Mouse (Mus musculus) kidney, postnatal 10 days (tissue): ENCODE measurements around the gene G6pc.
"Not testable (repeated sequence)": the region's sequence is repeated elsewhere in the genome, so short reads cannot be mapped to it uniquely, and the experiment has no call there.

Experiments used
- DNase-seq: peaks from one replicate; pipeline ENCODE4 v3.0.0; 2021; ENCODE audit warnings: mixed read lengths

G6pc gene

GRCm38 (mm10) chr11:101357505-101358182 is 9.7 kb upstream of the G6pc start:
- DNase-seq = no peak

DNA sequence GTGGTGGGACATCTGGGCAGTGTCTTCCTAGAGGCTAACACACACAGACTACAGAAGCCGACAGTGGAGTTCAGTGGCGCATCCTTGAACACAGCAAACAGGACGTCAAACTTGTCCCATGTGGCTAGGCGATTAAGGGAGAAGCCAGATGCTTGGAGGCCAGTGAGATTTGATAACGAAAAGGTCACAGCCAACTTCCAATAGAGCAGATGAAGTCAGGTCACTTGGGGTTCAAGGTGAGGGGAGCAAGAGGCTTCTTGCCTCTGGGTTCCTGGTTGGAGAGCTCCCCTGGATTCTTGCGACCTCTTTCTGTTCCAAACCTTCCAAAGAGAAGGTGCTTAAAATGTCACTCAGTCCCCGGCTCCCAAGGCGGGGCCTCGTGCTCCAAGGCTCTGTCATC is 7.6 kb upstream of the G6pc start:
- DNase-seq = no peak

DNA sequence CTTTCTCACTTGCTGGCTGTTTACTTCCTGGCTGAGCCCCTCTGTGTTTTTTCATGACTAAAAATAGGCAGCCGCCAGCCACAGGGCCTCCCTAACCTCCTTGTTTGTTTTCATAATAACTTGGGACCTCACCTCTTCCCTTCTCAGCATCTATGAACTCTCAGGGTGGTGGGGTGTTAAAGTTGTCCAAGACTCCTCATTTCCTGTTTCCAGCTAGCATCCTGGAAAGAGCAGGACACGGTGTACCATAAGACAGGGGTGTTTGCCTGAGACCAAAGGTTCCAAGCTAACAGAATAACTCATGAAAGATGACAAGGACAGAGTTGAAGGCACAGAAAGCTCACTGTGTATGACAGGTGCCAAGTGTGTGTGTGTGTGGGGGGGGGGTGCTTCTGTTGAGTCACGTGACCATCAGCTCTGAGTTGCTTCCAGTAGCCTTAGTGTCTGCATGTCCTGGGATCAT is 6.7 kb upstream of the G6pc start:
- DNase-seq = no peak

DNA sequence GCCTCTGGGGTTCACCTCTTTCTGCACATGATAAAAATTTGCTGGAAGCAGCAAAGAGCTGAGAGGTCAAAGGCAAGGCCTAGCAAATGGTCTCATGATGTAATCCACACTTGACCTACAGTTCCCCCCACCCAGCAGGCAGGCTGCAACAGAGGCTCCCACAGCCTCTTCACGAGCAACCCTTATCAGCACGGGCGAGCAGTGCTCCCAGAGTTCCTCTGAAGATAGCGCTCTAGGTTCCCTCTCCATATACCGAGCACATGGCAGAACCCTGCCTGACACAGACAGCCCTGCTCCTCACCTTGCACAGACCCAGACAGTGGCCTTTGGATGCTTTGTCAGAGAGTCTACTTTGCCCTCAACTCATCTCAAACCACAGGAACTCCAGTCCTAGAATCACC is 2.8 kb upstream of the G6pc start:
- DNase-seq = peak; percentile 49

GRCm38 (mm10) chr11:101370141-101370540 is 2.8 kb downstream of the G6pc start:
- DNase-seq = no peak

DNA sequence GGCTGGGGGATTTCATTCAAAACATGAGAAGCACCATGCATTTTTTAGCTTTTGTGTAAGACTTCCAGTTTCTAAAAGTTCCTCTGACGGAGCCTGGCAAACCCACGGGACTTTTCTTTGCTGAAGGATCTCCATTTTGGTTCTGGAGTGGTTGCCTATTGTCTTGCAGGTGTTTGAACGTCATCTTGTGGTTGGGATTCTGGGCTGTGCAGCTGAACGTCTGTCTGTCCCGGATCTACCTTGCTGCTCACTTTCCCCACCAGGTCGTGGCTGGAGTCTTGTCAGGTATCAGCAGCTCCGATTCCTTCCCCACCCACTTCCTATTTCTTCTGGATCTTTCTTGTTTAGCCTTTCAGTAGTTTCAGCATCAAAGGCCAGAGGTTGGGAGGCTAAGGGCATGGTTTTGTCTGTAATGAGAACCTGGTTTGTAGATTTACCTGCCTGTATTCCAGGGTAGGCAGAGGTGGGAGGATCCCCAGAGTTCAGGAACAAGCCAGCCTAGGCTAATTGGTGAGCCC is 7.1 kb downstream of the G6pc start:
- DNase-seq = no peak

DNA sequence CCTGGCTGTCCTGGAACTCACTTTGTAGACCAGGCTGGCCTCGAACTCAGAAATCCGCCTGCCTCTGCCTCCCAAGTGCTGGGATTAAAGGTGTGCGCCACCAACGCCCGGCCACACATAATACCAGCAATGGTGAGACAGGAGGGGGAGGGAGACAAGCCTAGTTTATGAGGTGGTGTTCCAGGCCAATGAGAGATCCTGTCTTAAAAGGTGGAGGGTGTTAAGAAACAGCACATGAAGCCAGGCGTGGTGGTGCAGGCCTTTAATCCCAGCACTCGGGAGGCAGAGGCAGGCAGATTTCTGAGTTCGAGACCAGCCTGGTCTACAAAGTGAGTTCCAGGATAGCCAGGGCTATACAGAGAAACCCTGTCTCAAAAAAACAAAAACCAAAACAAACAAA is 10.8 kb downstream of the G6pc start:
- not testable (repeated sequence) for DNase-seq

- peak; percentile 53 for DNase-seq
Measured at GRCm38 (mm10) chr11:101378926-101379325, 11.6 kb downstream of the G6pc start.

- DNase-seq = no peak
Measured at GRCm38 (mm10) chr11:101381817-101382216, 14.5 kb downstream of the G6pc start.

- peak; percentile 92 for DNase-seq
Measured at GRCm38 (mm10) chr11:101395110-101395509, 27.7 kb downstream of the G6pc start.

- DNase-seq = no peak
Measured at GRCm38 (mm10) chr11:101415306-101415705, 47.9 kb downstream of the G6pc start.

DNA sequence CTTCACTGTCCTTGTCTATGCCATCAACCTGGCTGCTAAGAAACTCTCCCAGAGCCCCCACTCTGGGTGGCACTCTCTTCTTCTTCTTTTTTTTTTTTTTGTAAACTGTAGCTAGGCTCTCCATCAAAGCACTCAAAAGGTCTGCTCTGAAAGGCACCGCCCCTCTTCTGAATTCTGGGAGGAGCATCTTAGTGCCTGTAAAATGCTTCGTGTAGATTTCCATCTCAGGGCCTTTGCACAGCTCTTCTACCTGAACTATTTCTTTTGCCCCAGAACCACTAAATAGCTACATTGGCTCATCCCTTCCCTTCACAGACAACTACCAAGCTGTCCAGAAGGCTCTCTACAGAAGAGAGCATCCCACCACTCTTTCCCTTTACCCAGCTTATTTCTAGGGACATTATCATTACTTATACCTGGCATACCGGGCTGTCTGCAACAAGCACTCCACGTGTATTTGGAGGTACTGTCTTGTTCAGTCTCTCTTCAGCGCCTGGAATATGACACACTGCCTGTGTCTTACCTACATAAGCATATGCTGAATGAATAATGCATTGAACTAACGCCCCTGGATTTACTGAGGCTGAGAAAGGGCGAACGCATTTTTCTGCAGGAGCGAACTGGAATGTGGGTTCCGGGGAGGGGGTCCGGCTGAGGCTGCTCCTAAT is 49.2 kb downstream of the G6pc start:
- DNase-seq = no peak

- peak; percentile 92 for DNase-seq
Measured at GRCm38 (mm10) chr11:101417101-101417855, 49.9 kb downstream of the G6pc start, which contains the start of gene Aarsd1. Gene Aarsd1, minus strand, starts transcription at chr11:101417615.

- no peak for DNase-seq
Measured at GRCm38 (mm10) chr11:101418991-101419390, 51.6 kb downstream of the G6pc start.

DNA sequence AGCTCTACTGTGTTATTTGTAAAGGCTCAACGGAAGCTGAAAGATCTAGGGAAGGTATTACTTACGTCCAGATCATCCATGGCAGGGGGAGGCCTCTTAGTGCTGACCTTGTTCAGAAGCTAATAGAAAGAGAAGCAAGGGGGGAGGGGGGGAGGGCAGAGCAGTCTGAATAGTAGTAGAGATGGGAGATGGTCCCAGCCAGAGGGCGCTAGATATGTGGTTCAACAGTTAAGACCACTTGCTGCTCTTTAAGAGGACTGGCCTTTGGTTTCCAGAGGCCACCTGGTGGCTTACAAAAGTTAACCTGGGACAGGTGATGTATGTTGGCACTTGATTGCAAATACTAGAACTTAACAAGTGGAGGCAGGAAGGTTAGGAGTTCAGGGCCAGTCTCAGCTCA is 52.2 kb downstream of the G6pc start:
- DNase-seq = peak; percentile 38

GRCm38 (mm10) chr11:101420148-101420547 is 52.8 kb downstream of the G6pc start:
- DNase-seq = no peak

DNA sequence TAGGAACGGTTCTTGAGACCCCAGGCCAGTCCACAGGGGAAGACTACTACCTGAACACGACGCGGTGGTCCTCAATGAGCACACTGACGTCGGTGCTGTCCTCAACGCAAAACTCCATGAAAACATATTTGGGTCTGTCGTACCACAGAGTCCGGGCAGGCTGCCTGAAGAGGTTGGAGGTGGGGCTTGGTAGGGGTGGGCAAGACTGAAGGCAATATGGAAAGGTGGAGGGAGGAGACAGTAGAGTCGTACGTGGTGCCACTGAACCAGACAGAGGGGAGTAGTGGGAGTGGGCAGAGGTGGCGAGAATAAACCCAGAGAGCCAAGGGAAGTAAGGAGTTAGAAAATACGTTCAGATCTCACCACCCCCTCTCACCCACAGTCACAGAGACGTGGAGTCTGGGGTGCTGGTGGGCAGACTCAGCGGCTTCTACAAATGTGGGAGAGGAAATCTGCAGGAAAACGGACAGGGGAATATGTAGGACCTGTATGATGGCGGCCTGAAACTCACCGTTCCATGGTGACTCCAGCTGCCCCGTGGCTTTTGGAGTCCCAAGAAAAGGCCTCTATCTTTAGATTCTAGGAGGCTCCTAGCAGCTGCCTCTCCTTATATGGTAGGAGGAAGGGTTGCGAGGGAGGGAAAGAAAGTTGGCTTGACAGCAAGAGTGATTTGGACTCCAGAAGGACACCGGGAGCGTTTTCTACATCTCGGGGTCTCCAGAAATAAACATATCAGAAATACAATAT is 56.9 kb downstream of the G6pc start, which contains the start of gene Gm27029:
Gm27029 (minus strand) TSS at position 692 of the 747 bp plus-strand sequence.
- DNase-seq = peak; percentile 47

DNA sequence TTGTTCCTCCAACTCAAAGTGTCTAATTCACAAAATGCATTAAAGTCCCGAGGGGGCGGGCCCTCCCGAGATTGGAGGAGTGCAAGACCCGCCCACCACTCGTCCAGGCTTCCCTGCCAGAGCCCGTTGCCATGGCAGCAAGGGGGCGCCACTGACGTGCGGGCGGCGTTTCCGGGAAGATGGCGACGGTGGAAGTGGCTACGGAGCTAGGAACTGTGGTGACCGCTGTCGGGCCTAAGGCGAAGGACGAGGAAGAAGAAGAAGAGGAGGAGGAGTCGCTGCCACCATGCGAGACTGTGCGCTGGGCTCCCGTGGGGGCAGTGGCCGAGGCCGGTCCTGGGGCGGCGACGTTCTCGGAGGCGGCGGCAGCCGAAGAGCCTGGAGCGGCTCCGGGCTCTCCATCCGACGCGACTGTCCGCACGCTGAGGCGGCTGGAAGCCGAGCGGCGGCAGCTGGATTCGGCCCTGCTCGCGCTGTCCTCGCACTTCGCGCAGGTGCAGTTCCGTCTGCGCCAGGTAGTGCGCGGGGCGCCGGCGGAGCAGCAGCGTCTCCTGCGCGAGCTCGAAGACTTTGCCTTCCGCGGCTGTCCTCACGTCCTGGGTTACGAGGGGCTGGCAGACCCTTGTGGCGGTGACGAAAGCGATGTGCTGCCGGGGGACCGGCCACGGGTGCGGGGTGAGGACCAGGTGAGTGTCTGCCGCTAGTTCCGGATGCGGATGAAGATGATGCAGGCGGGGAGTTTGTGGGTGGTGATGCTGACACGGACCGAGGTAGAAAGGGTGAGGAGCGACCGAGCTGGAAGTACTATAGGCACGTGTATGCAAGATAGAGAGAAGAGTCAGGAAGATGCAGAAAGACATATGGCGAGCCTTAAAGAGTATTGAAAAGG is 57.8 kb downstream of the G6pc start, which contains the start of the genes Rundc1 and Ptges3l:
Rundc1 (plus strand) TSS at position 161 of the 889 bp plus-strand sequence.
Ptges3l (minus strand) TSS at position 409 of the 889 bp plus-strand sequence.
- DNase-seq = peak; percentile 100

DNA sequence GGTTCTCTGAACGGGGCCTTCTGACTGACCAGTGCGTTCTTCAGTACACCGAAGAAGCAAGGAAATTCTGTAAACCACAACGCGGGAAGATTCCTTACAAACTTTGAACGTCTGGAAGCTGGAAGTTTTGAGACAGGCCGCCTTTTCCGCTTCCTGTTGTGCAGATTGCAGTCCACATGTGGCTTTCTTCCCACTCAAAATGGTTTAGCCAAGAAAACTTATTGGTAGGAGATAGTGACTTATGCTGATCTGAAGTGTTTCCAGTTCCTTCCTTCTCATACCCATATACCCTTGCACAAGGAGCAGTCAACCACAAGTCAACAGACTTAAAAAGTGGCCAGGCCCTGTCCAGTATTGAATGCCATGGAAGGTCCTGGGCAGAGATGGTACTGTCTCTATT is 58.8 kb downstream of the G6pc start:
- DNase-seq = peak; percentile 10
